Mouse (Mus musculus): Measurements from ENCODE around the gene Akap13. TPM values are rescaled to one million over a fixed set of nuclear protein-coding genes. Genes with fewer than 3 reads are reported as not detected.
"Not testable (repeated sequence)": the region's sequence is repeated elsewhere in the genome, so short reads cannot be mapped to it uniquely, and the experiment has no call there.

Gene Akap13
- polyA plus RNA-seq, 1 experiment from 2014 or later = 29.5 TPM

DNA sequence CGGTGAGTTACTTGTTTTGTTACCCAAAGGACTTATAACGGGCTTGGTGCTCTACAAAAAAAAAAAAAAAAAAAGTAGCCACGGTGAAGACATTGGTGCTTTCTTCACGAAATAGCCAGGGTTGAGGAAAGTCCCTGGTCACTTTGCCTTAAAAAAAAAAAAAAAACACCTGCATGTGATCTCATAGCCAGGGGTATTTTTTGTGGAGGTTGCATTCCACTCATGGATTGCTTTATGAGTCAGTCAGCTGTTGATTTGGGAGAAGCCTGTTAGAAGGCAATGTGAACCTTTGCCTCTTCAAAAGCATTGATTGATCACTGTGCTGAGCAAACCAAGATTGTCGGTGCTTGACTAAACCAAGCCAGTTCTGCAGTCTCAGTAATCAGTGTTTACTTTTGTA, 157.9 kb downstream of the Akap13 start:
- Histone ChIP-seq H3K4me3 (ENCODE audit: low read depth, low read length) (no peak overlapping the region), H3K27ac (ENCODE audit: low read depth, low read length) (no peak overlapping the region), H3K4me2 (ENCODE audit: low read depth) (no peak overlapping the region), H3K36me3 (ENCODE audit: control insufficient read depth, insufficient read depth, low read length) (no peaks in the 10 kb centered on the region), H3K9ac (ENCODE audit: low read length) (no peak overlapping the region), H3K4me1 (ENCODE audit: control insufficient read depth, insufficient read depth, low read length) (no peaks in the 10 kb centered on the region), H3K9me3 (ENCODE audit: control insufficient read depth, low read length) (no peaks in the 10 kb centered on the region), H3K27me3 (ENCODE audit: control insufficient read depth, insufficient read depth, low read length) (no peaks in the 10 kb centered on the region)
- ATAC-seq (ENCODE audit: insufficient read depth, low FRiP score, low TSS enrichment) (no peak), DNase-seq (ENCODE audit: low spot score) (no peak)
- WGBS = 74% methylated on average over 5 of the region's 5 CpGs

DNA sequence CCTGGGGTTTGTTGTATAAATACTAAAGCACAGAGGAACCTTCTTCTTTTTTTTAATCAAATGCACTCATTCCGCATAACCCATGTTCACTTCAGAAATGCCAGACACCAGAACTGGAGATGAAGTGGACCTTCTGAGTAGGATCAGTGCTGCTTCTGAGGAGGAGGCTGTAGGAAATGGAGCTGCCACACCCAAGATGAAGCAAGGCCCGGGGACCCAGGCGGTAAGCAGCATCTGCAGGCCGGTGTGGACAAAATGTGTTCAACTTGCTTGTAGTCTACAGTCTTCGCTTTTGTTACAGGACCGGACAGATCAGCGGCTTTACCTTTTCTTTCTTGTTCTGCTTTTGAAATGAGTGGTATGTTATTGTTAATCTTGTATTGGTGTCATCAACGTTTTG, 159.5 kb downstream of the Akap13 start:
- Histone ChIP-seq H3K4me1 (ENCODE audit: control insufficient read depth, insufficient read depth, low read length) (no peaks in the 10 kb centered on the region), H3K27me3 (ENCODE audit: control insufficient read depth, insufficient read depth, low read length) (no peaks in the 10 kb centered on the region), H3K27ac (ENCODE audit: low read depth, low read length) (no peak overlapping the region), H3K4me2 (ENCODE audit: low read depth) (no peak overlapping the region), H3K4me3 (ENCODE audit: low read depth, low read length) (no peak overlapping the region), H3K9me3 (ENCODE audit: control insufficient read depth, low read length) (no peaks in the 10 kb centered on the region), H3K9ac (ENCODE audit: low read length) (no peak overlapping the region), H3K36me3 (ENCODE audit: control insufficient read depth, insufficient read depth, low read length) (no peaks in the 10 kb centered on the region)
- no peak for ATAC-seq (ENCODE audit: insufficient read depth, low FRiP score, low TSS enrichment)
- 92% methylated on average over 8 of the region's 8 CpGs for WGBS
- DNase-seq (ENCODE audit: low spot score) = no peak

DNA sequence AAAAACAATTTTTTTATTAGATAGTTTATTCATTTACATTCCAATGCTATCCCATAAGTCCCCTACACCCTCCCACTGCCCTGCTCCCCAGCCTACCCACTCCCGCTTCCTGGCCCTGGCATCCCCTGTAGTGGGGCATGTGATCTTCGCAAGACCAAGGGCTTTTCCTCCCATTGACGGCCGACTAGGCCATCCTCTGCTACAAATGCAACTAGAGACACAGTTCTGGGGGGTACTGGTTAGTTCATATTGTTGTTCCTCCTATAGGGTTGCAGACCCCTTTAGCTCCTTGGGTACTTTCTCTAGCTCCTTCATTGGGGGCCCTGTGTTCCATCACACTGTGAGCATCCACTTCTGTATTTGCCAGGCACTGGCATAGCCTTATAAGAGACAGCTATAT, 161.9 kb downstream of the Akap13 start:
- H3K4me3 ChIP-seq (ENCODE audit: low read depth, low read length); H3K4me2 ChIP-seq (ENCODE audit: low read depth); H3K27ac ChIP-seq (ENCODE audit: low read depth, low read length); H3K27me3 ChIP-seq (ENCODE audit: control insufficient read depth, insufficient read depth, low read length); DNase-seq (ENCODE audit: low spot score); H3K36me3 ChIP-seq (ENCODE audit: control insufficient read depth, insufficient read depth, low read length); H3K4me1 ChIP-seq (ENCODE audit: control insufficient read depth, insufficient read depth, low read length); ATAC-seq (ENCODE audit: insufficient read depth, low FRiP score, low TSS enrichment); H3K9ac ChIP-seq (ENCODE audit: low read length); H3K9me3 ChIP-seq (ENCODE audit: control insufficient read depth, low read length): not testable (repeated sequence)
- WGBS = 92% methylated on average over 4 of the region's 4 CpGs

DNA sequence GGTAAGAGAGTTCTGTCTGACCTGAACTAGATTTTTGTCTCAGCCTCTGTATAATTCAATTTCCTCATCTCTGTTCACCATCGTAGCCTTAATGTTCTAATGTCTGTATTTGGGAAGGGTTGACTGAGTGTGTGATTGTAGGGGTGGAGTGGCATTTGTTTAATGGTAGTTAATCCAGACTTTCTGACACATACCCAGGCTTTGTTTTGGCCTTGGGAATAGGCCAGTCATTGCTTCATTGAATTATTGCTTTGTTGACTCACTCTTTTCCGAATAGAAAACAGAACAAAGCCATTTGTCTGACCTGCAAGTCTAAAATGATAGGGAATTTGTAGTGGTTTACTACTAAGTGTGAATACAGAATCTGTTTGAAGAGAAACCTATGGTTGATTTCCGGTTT, 163.4 kb downstream of the Akap13 start:
- Histone ChIP-seq H3K9ac (ENCODE audit: low read length) (no peak overlapping the region), H3K36me3 (ENCODE audit: control insufficient read depth, insufficient read depth, low read length) (no peaks in the 10 kb centered on the region), H3K27me3 (ENCODE audit: control insufficient read depth, insufficient read depth, low read length) (no peaks in the 10 kb centered on the region), H3K9me3 (ENCODE audit: control insufficient read depth, low read length) (no peaks in the 10 kb centered on the region), H3K4me2 (ENCODE audit: low read depth) (no peak overlapping the region), H3K27ac (ENCODE audit: low read depth, low read length) (no peak overlapping the region), H3K4me1 (ENCODE audit: control insufficient read depth, insufficient read depth, low read length) (no peaks in the 10 kb centered on the region), H3K4me3 (ENCODE audit: low read depth, low read length) (no peak overlapping the region)
- ATAC-seq (ENCODE audit: insufficient read depth, low FRiP score, low TSS enrichment) (no peak), DNase-seq (ENCODE audit: low spot score) (no peak)
- WGBS = 71% methylated on average over 3 of the region's 3 CpGs

DNA sequence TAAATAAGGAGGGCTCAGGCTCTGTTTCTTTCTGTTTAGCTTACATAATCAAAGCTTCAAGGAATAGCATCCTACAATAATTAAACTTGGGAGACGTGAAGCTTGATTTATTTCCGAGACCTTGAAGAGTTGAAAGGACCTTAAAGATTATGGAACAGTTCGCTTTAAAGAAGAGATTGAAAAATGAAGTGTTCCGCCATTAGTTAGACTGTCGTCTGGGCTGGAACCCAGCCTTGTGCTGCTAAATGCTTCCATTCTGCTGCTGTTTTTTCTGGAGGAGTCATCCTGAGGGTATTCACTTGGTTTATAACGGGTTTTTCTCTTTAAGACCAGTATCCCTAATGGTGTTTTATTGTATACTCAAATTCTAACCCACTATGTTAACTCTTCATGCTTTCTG, 164.5 kb downstream of the Akap13 start:
- no peak overlapping the region for H3K4me3 ChIP-seq (ENCODE audit: low read depth, low read length)
- no peak for DNase-seq (ENCODE audit: low spot score)
- H3K4me1 ChIP-seq (ENCODE audit: control insufficient read depth, insufficient read depth, low read length) = no peaks in the 10 kb centered on the region
- H3K27ac ChIP-seq (ENCODE audit: low read depth, low read length) = no peak overlapping the region
- ATAC-seq (ENCODE audit: insufficient read depth, low FRiP score, low TSS enrichment) = no peak
- H3K4me2 ChIP-seq (ENCODE audit: low read depth) = no peak overlapping the region
- H3K36me3 ChIP-seq (ENCODE audit: control insufficient read depth, insufficient read depth, low read length) = no peaks in the 10 kb centered on the region
- no peaks in the 10 kb centered on the region for H3K27me3 ChIP-seq (ENCODE audit: control insufficient read depth, insufficient read depth, low read length)
- H3K9ac ChIP-seq (ENCODE audit: low read length) = no peak overlapping the region
- 70% methylated on average over 6 of the region's 6 CpGs for WGBS
- no peaks in the 10 kb centered on the region for H3K9me3 ChIP-seq (ENCODE audit: control insufficient read depth, low read length)

DNA sequence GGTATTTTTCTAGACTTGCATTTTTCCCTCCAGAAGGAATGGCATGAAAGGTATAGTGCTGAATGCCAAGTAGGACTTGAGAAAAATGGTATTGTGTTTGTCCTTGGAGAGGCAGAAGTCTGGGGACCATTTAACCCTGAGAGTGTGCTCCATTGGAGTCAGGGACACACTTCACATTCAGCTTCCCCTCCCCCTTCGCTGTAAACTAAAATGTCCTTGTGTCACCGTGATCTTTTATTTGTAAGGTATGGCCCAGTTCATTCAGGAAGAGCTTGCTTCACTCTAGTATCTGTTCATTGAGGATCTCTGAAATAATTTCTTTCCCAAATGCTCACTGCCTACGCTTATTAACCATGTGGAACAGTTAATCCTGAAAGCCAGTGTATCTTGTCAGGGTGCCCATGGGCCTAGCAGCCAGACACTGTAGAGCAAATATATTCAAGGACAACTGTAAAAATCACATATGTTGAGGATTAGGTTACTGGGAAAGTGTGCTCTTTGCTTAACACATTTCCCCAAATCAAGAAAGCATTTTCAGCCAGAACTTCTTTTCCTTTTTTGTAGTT, 165.1 kb downstream of the Akap13 start:
- ATAC-seq (ENCODE audit: insufficient read depth, low FRiP score, low TSS enrichment) (no peak), DNase-seq (ENCODE audit: low spot score) (no peak)
- Histone ChIP-seq H3K9ac (ENCODE audit: low read length) (no peak overlapping the region), H3K4me1 (ENCODE audit: control insufficient read depth, insufficient read depth, low read length) (no peaks in the 10 kb centered on the region), H3K9me3 (ENCODE audit: control insufficient read depth, low read length) (no peaks in the 10 kb centered on the region), H3K4me2 (ENCODE audit: low read depth) (no peak overlapping the region), H3K36me3 (ENCODE audit: control insufficient read depth, insufficient read depth, low read length) (no peaks in the 10 kb centered on the region), H3K27ac (ENCODE audit: low read depth, low read length) (no peak overlapping the region), H3K27me3 (ENCODE audit: control insufficient read depth, insufficient read depth, low read length) (no peaks in the 10 kb centered on the region), H3K4me3 (ENCODE audit: low read depth, low read length) (no peak overlapping the region)
- 87% methylated on average over 3 of the region's 3 CpGs for WGBS

DNA sequence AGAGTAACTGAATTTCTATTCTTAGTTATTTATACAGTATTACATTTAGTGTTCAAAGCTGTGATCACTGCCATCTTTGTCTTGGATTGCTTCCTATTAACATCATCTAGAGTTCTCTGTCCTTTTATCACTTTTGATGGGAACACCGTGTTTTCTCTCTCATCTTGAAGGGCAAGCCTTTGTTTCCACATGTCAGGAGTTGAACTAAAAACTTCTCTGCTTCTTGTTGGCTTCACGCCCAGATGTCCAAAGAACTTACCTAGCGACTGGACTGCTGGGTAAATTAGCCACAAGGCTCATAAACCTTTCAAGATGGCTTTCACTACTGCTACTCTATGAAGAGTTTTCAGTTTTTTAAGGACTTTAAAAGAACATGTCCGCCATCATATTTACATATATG, 165.6 kb downstream of the Akap13 start:
- H3K36me3 ChIP-seq (ENCODE audit: control insufficient read depth, insufficient read depth, low read length) = no peaks in the 10 kb centered on the region
- ATAC-seq (ENCODE audit: insufficient read depth, low FRiP score, low TSS enrichment) (no peak), DNase-seq (ENCODE audit: low spot score) (no peak)
- H3K4me1 ChIP-seq (ENCODE audit: control insufficient read depth, insufficient read depth, low read length) = no peaks in the 10 kb centered on the region
- H3K4me3 ChIP-seq (ENCODE audit: low read depth, low read length) = no peak overlapping the region
- no peak overlapping the region for H3K4me2 ChIP-seq (ENCODE audit: low read depth)
- H3K9ac ChIP-seq (ENCODE audit: low read length) = no peak overlapping the region
- no peak overlapping the region for H3K27ac ChIP-seq (ENCODE audit: low read depth, low read length)
- H3K9me3 ChIP-seq (ENCODE audit: control insufficient read depth, low read length) = no peaks in the 10 kb centered on the region
- WGBS = 83% methylated on average over 4 of the region's 4 CpGs
- H3K27me3 ChIP-seq (ENCODE audit: control insufficient read depth, insufficient read depth, low read length) = no peaks in the 10 kb centered on the region

DNA sequence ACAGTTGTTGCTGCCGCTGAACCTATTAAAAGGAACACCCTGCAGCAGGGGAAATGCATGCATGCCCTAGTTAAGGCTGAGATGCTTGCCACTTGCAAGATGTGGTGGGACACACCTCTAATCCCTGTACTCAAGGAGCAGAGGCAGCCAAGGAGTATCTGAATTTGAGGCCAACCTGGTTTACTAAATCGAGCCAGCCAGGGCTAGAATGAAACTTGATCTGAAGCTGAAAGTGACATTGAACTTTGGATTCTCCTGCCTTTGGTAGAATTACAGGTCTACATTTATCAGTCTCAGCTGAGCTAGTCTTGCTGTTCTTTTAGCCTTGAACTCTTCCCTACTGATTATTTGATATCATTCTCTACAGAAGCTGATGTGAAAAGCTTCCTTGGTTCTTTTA, 172.5 kb downstream of the Akap13 start:
- no peaks in the 10 kb centered on the region for H3K4me1 ChIP-seq (ENCODE audit: control insufficient read depth, insufficient read depth, low read length)
- DNase-seq (ENCODE audit: low spot score) (no peak), ATAC-seq (ENCODE audit: insufficient read depth, low FRiP score, low TSS enrichment) (no peak)
- H3K27me3 ChIP-seq (ENCODE audit: control insufficient read depth, insufficient read depth, low read length) = no peaks in the 10 kb centered on the region
- no peak overlapping the region for H3K27ac ChIP-seq (ENCODE audit: low read depth, low read length)
- H3K9me3 ChIP-seq (ENCODE audit: control insufficient read depth, low read length) = no peaks in the 10 kb centered on the region
- WGBS = 85% methylated on average over 2 of the region's 2 CpGs
- H3K9ac ChIP-seq (ENCODE audit: low read length) = no peak overlapping the region
- no peak overlapping the region for H3K4me2 ChIP-seq (ENCODE audit: low read depth)
- H3K4me3 ChIP-seq (ENCODE audit: low read depth, low read length) = no peak overlapping the region
- H3K36me3 ChIP-seq (ENCODE audit: control insufficient read depth, insufficient read depth, low read length) = no peaks in the 10 kb centered on the region

DNA sequence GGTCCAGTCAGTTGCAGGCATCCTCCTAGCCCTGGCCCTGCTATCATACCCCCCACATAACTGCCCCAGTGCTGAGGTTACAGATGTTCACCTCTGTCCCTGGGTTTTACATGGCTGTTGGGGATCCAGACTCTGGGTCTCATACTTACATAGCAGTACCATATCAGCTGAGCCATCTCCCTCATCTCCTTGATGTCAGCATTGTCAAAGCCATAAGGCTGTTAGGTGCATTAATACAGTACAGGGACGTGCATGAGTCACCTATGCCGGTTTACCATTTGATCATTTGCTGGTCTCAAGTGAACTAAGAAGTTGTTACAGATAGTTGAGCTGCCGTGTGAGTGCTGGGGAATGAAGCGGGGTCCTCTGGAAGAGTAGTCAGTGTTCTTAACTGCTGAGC, 174.3 kb downstream of the Akap13 start:
- Histone ChIP-seq H3K4me2 (ENCODE audit: low read depth) (no peak overlapping the region), H3K9me3 (ENCODE audit: control insufficient read depth, low read length) (no peaks in the 10 kb centered on the region), H3K9ac (ENCODE audit: low read length) (no peak overlapping the region), H3K4me3 (ENCODE audit: low read depth, low read length) (no peak overlapping the region), H3K27ac (ENCODE audit: low read depth, low read length) (no peak overlapping the region), H3K27me3 (ENCODE audit: control insufficient read depth, insufficient read depth, low read length) (no peaks in the 10 kb centered on the region), H3K36me3 (ENCODE audit: control insufficient read depth, insufficient read depth, low read length) (no peaks in the 10 kb centered on the region), H3K4me1 (ENCODE audit: control insufficient read depth, insufficient read depth, low read length) (0 out of 2 replicates have a peak, but pooled peaks cover 4% of the 10 kb centered on the region)
- no peak for ATAC-seq (ENCODE audit: insufficient read depth, low FRiP score, low TSS enrichment)
- 93% methylated on average over 4 of the region's 4 CpGs for WGBS
- no peak for DNase-seq (ENCODE audit: low spot score)
